Mouse (Mus musculus): ENCODE data around the gene Tob1.
A peak's percentile ranks its signal among the peaks of the same experiment; 100 is the strongest.

The Tob1 gene

DNA sequence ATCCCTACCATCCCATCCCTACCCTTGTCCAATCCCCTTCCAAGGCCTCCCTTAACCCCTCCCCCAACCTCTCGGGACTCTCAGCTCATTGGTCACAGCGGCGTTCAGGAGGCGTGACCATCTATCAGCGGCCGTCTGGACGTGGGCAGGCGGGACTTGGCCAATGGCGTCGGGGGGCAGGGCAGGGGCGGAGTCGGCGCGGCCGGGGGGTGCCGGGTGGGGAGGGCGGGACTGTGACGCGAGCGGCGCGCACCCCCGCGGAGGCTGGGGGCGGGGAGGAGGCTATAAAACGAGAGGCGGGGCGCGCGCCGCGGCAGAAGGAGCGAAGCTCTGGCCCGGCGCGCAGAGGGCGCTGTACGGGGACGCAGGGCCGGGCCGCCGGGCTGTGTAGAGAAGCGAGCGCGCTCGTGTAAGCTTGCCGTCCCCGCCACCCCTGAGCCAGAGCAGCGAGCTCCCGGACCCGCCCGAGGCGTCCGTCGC lies at the start of gene Tob1:
Gene Tob1 (plus strand): TSS at position 331 of the 480 bp plus-strand sequence.
- peak; percentile 98 for DNase-seq (ENCODE audit: extremely low spot score, low spot score)

DNA sequence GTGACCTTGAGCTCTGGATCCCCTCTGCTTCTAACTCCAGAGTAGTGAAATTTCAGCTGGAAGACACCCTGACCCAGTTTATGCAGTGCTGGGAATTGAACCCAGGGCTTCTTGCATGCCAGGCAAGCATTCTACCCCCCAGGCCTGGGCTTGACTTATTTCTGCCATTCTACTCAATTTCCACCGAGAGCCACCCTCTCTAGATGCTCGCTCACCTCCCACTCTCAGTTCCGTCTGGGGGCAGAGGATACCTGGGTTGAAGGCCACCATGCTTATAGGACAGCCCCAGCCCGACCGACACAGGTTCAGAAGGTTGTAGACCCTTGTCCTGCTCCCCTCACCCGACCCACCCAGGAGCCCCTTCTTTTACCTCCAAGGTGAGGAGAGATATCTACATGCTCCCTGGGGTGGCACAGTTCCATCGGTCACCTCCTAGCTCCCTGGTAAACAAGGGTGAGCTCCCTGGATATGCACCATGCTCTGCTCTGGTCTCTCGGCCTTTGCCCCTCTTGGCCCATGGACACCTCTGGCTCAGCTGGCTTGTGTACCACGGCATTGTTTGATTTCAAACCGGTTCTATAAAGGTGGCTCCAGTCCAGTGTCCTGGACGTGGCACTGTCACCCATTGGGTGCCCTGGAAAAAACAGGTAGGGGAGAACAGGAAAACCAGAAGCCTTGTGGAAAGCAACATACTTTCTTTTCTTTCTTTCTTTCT lies 49.2 kb upstream of the Tob1 start:
- no peak for DNase-seq (ENCODE audit: extremely low spot score, low spot score)

- DNase-seq (ENCODE audit: extremely low spot score, low spot score): no peak
Measured at GRCm38 (mm10) chr11:94163005-94163767, 48.1 kb upstream of the Tob1 start.

- no peak for DNase-seq (ENCODE audit: extremely low spot score, low spot score)
Measured at GRCm38 (mm10) chr11:94165745-94166144, 45.5 kb upstream of the Tob1 start.

GRCm38 (mm10) chr11:94168238-94168637 lies 43.0 kb upstream of the Tob1 start:
- DNase-seq (ENCODE audit: extremely low spot score, low spot score): no peak

- no peak for DNase-seq (ENCODE audit: extremely low spot score, low spot score)
Measured at GRCm38 (mm10) chr11:94169596-94169995, 41.7 kb upstream of the Tob1 start.

DNA sequence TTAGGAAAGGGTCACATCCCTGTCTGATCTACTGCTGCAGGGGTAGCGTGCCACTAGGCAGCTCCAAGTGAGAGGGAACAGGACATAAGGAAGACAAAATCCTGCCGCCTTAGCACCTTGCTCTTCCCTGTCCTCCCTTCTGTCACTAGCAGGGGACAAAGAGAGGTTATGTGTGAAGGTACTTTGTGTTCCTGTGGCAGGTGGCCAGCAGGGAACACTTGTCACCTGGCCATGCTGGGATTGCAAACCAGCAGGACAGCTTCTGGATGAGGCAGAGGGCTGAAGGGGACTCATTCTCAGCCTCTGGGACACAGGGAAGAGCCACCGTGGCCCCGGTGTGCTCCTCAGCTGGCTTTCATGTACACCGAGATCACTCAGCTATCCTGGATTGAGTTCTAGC lies 39.6 kb upstream of the Tob1 start:
- no peak for DNase-seq (ENCODE audit: extremely low spot score, low spot score)

DNA sequence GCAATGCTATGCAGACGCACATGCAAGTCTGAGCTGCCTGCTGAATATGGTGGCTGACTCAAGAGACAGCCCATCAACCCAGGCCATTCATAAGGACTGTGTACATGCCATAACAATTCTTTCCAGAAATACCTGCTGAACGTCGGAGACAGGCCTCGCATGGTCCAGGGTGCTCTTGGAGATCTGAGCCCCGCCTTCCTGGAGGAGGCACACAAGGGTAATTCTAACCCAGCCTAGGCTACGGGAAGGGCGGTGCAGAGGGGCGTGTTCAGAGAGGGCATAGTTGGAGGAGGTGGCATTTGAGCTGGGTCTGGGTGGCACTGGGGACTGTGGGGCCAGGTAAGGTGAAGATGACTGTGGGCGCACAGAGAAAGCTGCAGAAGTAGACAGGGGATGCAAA lies 39.1 kb upstream of the Tob1 start:
- no peak for DNase-seq (ENCODE audit: extremely low spot score, low spot score)

- DNase-seq (ENCODE audit: extremely low spot score, low spot score): no peak
Measured at GRCm38 (mm10) chr11:94173726-94174146, 37.5 kb upstream of the Tob1 start.

DNA sequence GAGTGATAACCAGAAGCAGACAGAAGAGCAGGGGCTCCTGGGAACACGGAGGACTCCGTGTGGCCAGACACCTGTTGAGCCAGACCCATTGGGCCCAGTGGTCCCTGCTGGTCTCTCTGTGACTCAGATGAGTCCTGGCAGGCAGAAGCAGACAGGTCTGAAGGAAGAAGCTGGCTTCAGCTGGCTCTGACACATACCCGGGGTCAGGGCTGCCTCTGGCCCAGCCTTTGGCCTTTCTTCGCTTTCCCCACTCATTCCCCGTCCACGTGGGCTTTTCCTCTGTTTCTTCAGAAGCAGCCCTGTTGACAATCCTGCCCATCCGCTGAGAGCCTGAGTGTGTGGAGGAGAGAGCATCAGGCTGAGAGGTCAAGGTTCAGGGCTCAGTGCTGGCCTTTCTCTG lies 36.0 kb upstream of the Tob1 start:
- no peak for DNase-seq (ENCODE audit: extremely low spot score, low spot score)

- no peak for DNase-seq (ENCODE audit: extremely low spot score, low spot score)
Measured at GRCm38 (mm10) chr11:94175694-94176093, 35.6 kb upstream of the Tob1 start.

GRCm38 (mm10) chr11:94177841-94178585 lies 33.2 kb upstream of the Tob1 start:
- no peak for DNase-seq (ENCODE audit: extremely low spot score, low spot score)

DNA sequence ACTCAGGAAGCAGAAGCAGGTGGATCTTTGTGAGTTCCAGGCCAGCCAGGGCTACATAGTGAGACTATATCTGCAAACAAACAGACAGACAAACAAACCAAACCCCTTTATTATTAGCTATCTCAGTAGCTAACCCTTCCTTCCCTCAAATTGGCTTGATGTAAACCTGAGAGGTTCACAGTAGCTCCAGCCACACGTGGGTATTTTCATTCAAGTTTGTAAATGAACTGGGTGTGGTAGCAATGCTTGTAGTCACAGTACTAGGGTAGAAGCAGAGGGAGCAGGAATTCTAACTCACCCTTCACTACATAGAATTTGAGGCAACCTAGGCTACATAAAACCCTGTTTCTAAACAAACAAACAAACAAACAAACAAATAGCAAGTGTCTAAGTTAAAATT lies 31.5 kb upstream of the Tob1 start:
- no peak for DNase-seq (ENCODE audit: extremely low spot score, low spot score)

DNA sequence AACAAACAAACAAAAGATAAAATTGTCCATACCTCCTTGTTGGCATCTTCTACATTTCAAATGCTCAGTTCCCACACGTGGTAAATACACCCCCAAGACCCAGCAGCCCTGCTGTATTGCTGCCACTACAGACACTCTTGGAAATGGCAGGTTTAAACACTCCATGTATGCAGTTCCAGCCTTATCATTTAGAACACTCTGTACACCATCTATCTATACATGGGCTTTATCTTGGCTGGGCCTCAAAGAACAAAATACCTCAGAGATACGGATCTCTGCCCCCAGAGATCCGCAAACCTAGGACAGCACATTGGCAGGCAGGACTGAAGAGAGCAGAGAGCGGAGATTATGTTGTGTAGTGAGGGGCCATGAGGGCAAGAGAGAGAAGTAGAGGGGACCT lies 31.1 kb upstream of the Tob1 start:
- no peak for DNase-seq (ENCODE audit: extremely low spot score, low spot score)

- no peak for DNase-seq (ENCODE audit: extremely low spot score, low spot score)
Measured at GRCm38 (mm10) chr11:94181694-94182093, 29.6 kb upstream of the Tob1 start.

- no peak for DNase-seq (ENCODE audit: extremely low spot score, low spot score)
Measured at GRCm38 (mm10) chr11:94182711-94183110, 28.5 kb upstream of the Tob1 start.

DNA sequence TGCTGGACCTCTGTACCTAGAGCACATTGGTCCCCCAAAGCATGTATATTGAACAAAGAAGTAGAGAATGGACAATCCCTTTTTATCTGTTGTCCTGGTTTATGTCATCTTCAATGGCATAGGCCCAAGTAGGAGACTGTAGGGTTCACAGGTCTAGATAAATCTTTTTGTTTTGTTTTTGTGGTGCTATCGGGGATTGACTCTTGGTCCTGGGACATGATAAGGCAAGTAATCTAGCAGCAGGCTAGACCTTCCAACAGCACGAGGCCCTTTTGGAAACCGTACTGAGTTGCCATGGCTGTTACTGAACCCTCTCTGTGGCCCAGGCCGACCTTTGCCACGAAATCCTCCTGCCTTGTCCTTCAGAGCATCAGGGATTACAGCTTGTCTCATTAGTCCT lies 28.1 kb upstream of the Tob1 start:
- DNase-seq (ENCODE audit: extremely low spot score, low spot score): no peak

DNA sequence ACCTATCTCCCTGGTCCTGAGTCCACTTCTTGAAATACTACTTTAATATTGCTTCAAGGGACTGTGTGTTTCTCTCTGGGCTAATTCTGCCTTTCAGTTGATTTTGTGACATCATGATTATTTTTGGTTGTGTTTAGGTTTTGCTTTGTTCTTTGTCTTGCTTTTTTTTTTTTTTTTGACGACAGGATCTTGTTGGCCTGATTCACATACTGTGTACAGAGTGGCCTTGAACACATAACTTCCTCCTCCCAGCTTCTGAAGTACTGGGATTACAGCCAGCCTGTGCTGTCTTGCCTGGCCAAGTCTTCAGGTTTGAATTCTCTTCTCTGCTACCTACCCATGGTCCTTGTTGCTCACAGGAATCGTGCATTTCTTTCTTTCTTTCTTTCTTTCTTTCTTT lies 27.6 kb upstream of the Tob1 start:
- no peak for DNase-seq (ENCODE audit: extremely low spot score, low spot score)

DNA sequence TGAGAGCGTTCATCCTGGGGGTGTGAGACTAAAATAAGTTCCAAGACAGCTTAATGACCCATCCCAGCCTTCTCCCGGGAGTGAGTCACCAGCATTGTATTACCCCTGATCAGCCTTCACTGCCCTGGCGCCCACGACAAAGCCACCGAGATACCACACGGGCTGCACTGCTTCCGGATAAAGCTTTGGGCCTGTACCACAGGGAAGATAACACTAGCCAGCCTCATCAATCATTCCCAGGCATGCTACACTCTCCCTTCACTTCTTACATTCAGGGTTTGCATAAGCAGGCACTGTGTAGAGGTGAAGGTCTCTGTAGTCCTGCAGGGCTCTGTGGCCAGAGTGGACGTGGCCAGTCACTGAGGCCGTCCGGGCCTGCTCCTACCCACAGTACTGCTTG lies 21.7 kb upstream of the Tob1 start:
- no peak for DNase-seq (ENCODE audit: extremely low spot score, low spot score)

GRCm38 (mm10) chr11:94190665-94191064 lies 20.6 kb upstream of the Tob1 start:
- no peak for DNase-seq (ENCODE audit: extremely low spot score, low spot score)

DNA sequence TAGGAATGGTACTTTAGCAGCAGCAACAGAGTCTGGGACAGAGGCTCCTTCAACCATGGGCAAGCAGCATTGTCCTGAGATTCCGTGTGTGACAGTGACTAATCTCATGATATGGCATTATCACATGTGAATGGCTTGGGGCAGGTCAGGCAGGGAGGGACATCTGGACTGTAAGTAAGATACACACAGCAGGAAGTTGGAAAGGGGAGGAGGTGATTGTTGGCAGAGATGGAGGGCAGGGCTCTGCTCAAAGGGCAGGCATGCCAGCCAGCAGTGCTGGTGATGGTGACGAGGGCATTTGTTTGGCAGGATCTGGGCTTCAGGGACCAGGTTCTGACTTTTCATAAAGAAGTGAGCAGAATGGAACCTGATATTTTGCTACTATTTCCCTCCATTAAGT lies 18.1 kb upstream of the Tob1 start:
- DNase-seq (ENCODE audit: extremely low spot score, low spot score): no peak

GRCm38 (mm10) chr11:94196311-94196710 lies 14.9 kb upstream of the Tob1 start:
- DNase-seq (ENCODE audit: extremely low spot score, low spot score): no peak
